Mouse (Mus musculus) spleen, adult 2 months (tissue): ENCODE measurements around the gene Pla2g4b.

Source experiments
- CTCF ChIP-seq: fragments of 200-500 bp; IDR thresholded peaks from 2 replicates; pipeline ENCODE4 v1.5.1; 2011; ENCODE audit warnings: mild to moderate bottlenecking, inconsistent platforms; ENCODE audit not compliant: insufficient read depth, insufficient read length, insufficient replicate concordance; ENCODE audit errors: extremely low read depth
- POLR2A ChIP-seq: fragments of 200-500 bp; IDR thresholded peaks from 2 replicates; pipeline ENCODE4 v1.6.1; 2011; ENCODE audit warnings: low read depth, low read length, inconsistent platforms

DNA sequence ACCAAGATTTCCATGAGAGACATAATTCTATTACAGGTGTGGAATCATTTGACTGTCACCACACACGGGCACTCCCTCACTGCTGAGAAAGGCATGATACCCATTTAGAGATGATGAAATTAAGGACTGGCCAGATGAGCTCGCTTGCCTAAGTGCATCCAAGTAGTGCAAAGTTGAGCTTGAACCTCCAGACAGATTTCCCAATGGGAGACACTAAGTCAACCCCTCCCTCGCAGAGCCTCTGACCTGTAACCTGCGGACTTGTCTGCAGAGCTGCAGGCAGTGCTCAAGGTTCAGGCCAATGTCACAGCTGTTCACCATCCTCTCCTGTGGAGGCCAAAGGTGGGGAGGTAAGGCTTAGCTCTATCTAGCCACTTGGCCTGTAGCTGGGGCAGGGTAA, 25.6 kb downstream of the Pla2g4b start:
- TF ChIP-seq CTCF, result no peak
- TF ChIP-seq POLR2A, result no peak
